ENCODE assay signal across 27 mouse cellular contexts in the genomic region with DNA sequence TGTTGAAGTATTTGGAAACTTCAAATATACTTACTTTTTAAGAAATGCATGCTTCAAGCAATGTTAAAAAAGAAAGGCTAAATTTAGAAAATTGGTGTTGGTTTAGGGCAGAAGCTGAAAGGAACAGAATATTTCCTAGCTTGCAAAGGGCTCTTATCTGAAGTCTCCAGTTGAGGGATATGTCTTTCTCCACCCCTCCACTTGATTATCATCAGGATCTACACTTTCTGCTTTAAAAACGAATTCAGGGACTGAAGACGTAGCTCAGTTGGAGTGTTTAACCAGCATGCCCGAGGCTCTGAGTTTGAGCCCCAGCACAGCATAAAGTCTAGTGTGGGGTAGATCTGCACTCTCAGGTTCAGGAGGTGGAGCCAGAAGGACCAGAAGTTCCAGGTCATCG.
DNase-seq lines count a peak whose midpoint lies in the region; ATAC-seq and TF ChIP-seq lines count a peak whose summit lies in the region.
"Had no signal": no experiment of that assay in that cellular context is flagged by ENCODE, and none has a peak within 500 bp of the region (broad histone marks: within the 10 kb centered on the region; RNA-seq: fewer than 3 reads in every experiment).

No protein-coding gene starts in this region.

- 0 out of 2 replicates have a peak overlapping the region, but pooled peaks have one; percentile 9 for H3K27ac ChIP-seq in lung, embryonic 15.5 days
- H3K27ac ChIP-seq in MEL (ENCODE audit: control insufficient read depth, low read depth, low read length): no peak overlapping the region
- no peak overlapping the region for H3K27ac ChIP-seq in kidney, embryonic 14.5 days (ENCODE audit: low read depth, low read length)
- H3K27ac ChIP-seq: embryonic facial prominence, embryonic 10.5 days; embryonic facial prominence, embryonic 13.5 days; forebrain, embryonic 10.5 days; forebrain, embryonic 13.5 days; heart, embryonic 15.5 days; hindbrain, embryonic 14.5 days; hindbrain, postnatal 0 days had no signal

- H3K79me2 ChIP-seq in MEL (ENCODE audit: control insufficient read depth, insufficient read depth, low read length, poor library complexity): no peaks in the 10 kb centered on the region

- no peak for ATAC-seq in lung, embryonic 15.5 days (ENCODE audit: borderline replicate concordance, extremely low read depth, low FRiP score, low TSS enrichment)
- peak; percentile 52 for ATAC-seq in megakaryocyte progenitor cell, adult 5-6 weeks (replicated peaks; ENCODE audit: poor library complexity)
- ATAC-seq in kidney, embryonic 14.5 days (ENCODE audit: low FRiP score, low TSS enrichment): no peak
- ATAC-seq: forebrain, embryonic 13.5 days; hindbrain, postnatal 0 days had no signal

- H3K27me3 ChIP-seq in lung, embryonic 15.5 days: no peaks in the 10 kb centered on the region
- no peaks in the 10 kb centered on the region for H3K27me3 ChIP-seq in MEL (ENCODE audit: control insufficient read depth in 1 of 2, insufficient read depth in 2 of 2, low read length in 2 of 2)
- H3K27me3 ChIP-seq in kidney, embryonic 14.5 days (ENCODE audit: control insufficient read depth, insufficient read depth, low read length): no peaks in the 10 kb centered on the region
- H3K27me3 ChIP-seq: CH12.LX; embryonic facial prominence, embryonic 13.5 days; forebrain, embryonic 13.5 days; heart, embryonic 12.5 days; heart, embryonic 15.5 days had no signal

- H3K4me2 ChIP-seq in lung, embryonic 15.5 days: no peak overlapping the region
- H3K4me2 ChIP-seq in kidney, embryonic 14.5 days (replicated peaks; ENCODE audit: low read depth, low read length): no peak overlapping the region
- H3K4me2 ChIP-seq: embryonic facial prominence, embryonic 13.5 days; forebrain, embryonic 13.5 days; heart, embryonic 12.5 days; heart, embryonic 15.5 days; hindbrain, embryonic 14.5 days had no signal

- 37% methylated on average over 4 of the region's 4 CpGs for WGBS in lung, embryonic 15.5 days
- 69% methylated on average over 4 of the region's 4 CpGs for WGBS in kidney, embryonic 14.5 days

- no peak for TF ChIP-seq RAD21 in MEL (IDR thresholded peaks at IDR 0.05; ENCODE audit: low read depth, low read length)

- H3K9ac ChIP-seq in lung, embryonic 15.5 days: no peak overlapping the region
- H3K9ac ChIP-seq in MEL (ENCODE audit: control insufficient read depth, low read depth, low read length, poor library complexity, severe bottlenecking): no peak overlapping the region
- no peak overlapping the region for H3K9ac ChIP-seq in kidney, embryonic 14.5 days (ENCODE audit: low read depth, low read length)
- H3K9ac ChIP-seq: embryonic facial prominence, embryonic 13.5 days; forebrain, embryonic 13.5 days; heart, embryonic 12.5 days; heart, embryonic 15.5 days; hindbrain, embryonic 14.5 days had no signal

- no peak for TF ChIP-seq POLR2A in MEL (IDR thresholded peaks at IDR 0.05; ENCODE audit: control insufficient read depth in 1 of 2, insufficient read depth in 1 of 2, low read depth in 1 of 2, low read length in 2 of 2, poor library complexity in 1 of 2)

- TF ChIP-seq EP300 in MEL (IDR thresholded peaks at IDR 0.05; ENCODE audit: low read depth in 1 of 2, low read length in 2 of 2): no peak

- DNase-seq in heart, adult 11 months: peak; percentile 43
- no peak for DNase-seq in heart, postnatal 25 days (ENCODE audit: low spot score)
- DNase-seq in lung, postnatal 36 days: no peak
- peak; percentile 21 for DNase-seq in MEL (ENCODE audit: low read depth, low spot score)
- no peak for DNase-seq in ovary, postnatal 10 days (ENCODE audit: low spot score)
- DNase-seq: adrenal gland, adult 2 months; adrenal gland, postnatal 14 days; cerebellum, adult 11-12 months; cerebellum, adult 8-10 months; cerebellum, postnatal 36 days; embryo, embryonic 11 days; gastrocnemius, postnatal 14 days; heart, adult 18-20 months; heart, postnatal 4 days had no signal

- no peaks in the 10 kb centered on the region for H3K36me3 ChIP-seq in lung, embryonic 15.5 days
- H3K36me3 ChIP-seq in MEL (ENCODE audit: control insufficient read depth in 1 of 2, insufficient read depth in 2 of 2, low read length in 2 of 2): peaks cover 0 to 3% of the 10 kb centered on the region in 2 experiments; a peak in 2 of 4 replicates
- H3K36me3 ChIP-seq in kidney, embryonic 14.5 days (ENCODE audit: control insufficient read depth, insufficient read depth, low read length): no peaks in the 10 kb centered on the region
- H3K36me3 ChIP-seq: embryonic facial prominence, embryonic 10.5 days; embryonic facial prominence, embryonic 13.5 days; forebrain, embryonic 10.5 days; G1E; heart, embryonic 12.5 days; heart, embryonic 15.5 days had no signal

- H3K4me1 ChIP-seq in lung, embryonic 15.5 days: peaks cover 3% of the 10 kb centered on the region
- H3K4me1 ChIP-seq in MEL (ENCODE audit: control insufficient read depth in 1 of 2, insufficient read depth in 2 of 2, low read length in 2 of 2): peaks cover 0 to 4% of the 10 kb centered on the region in 2 experiments; a peak in 1 of 4 replicates
- peaks cover 6% of the 10 kb centered on the region; the same call in 1 of the 2 replicates for H3K4me1 ChIP-seq in kidney, embryonic 14.5 days (ENCODE audit: control insufficient read depth, insufficient read depth, low read length)
- H3K4me1 ChIP-seq: embryonic facial prominence, embryonic 13.5 days; forebrain, embryonic 10.5 days; forebrain, embryonic 13.5 days; heart, embryonic 15.5 days had no signal

- H3K4me3 ChIP-seq in lung, embryonic 15.5 days: no peak overlapping the region
- H3K4me3 ChIP-seq in MEL (ENCODE audit: control insufficient read depth in 1 of 2, insufficient read depth in 1 of 2, low read depth in 2 of 2, low read length in 2 of 2): no peak overlapping the region
- no peak overlapping the region for H3K4me3 ChIP-seq in kidney, embryonic 14.5 days (ENCODE audit: low read length)
- H3K4me3 ChIP-seq: embryonic facial prominence, embryonic 10.5 days; embryonic facial prominence, embryonic 13.5 days; forebrain, embryonic 10.5 days; forebrain, embryonic 13.5 days; heart, embryonic 12.5 days; heart, embryonic 15.5 days had no signal

- H3K9me3 ChIP-seq in lung, embryonic 15.5 days: no peaks in the 10 kb centered on the region
- no peaks in the 10 kb centered on the region for H3K9me3 ChIP-seq in MEL (replicated peaks; ENCODE audit: insufficient read depth, low read length)
- H3K9me3 ChIP-seq in kidney, embryonic 14.5 days (ENCODE audit: control insufficient read depth, low read length): no peaks in the 10 kb centered on the region
- H3K9me3 ChIP-seq: embryonic facial prominence, embryonic 10.5 days; embryonic facial prominence, embryonic 13.5 days; forebrain, embryonic 10.5 days; forebrain, embryonic 13.5 days; G1E; heart, embryonic 12.5 days; heart, embryonic 15.5 days had no signal

- TF ChIP-seq CTCF in MEL (IDR thresholded peaks at IDR 0.05 in 2 of 3, conservative IDR thresholded peaks at IDR 0.05 in 1 of 3; ENCODE audit: control insufficient read depth in 1 of 3, insufficient read depth in 1 of 3, low read depth in 2 of 3, low read length in 3 of 3, poor library complexity in 1 of 3, severe bottlenecking in 1 of 3): no peak

- intact Hi-C loops in heart, postnatal 25 days (cut with DNase I): loop anchor here (5.0 kb wide), 1 partner anchor 38 kb away; no protein-coding TSS in a partner anchor

TF ChIP-seq in MEL, 35 proteins besides CTCF, POLR2A, EP300 and RAD21:
- TF ChIP-seq BHLHE40 (IDR thresholded peaks at IDR 0.05; ENCODE audit: borderline replicate concordance, low read depth, low read length) (no peak), GATA1 (IDR thresholded peaks at IDR 0.05; ENCODE audit: low read depth, low read length) (peak; percentile 36; the same call in 1 of the 2 replicates)

Comparison
In these comparisons a context has a peak if more than half of its experiments do, and no peak if none do; other contexts are left out.
1. DNase-seq: peak in heart, adult 11 months (single experiment) and MEL (single experiment); none in heart, postnatal 25 days (single experiment), lung, postnatal 36 days (single experiment) and ovary, postnatal 10 days (single experiment).